Mouse (Mus musculus) gastrocnemius, postnatal 10 days (tissue): ENCODE measurements around the gene Mrpl57. TPM values are rescaled to one million over a fixed set of nuclear protein-coding genes. Genes with fewer than 3 reads are reported as not detected.

ENCODE experiments used
- DNase-seq: peaks from one replicate; pipeline ENCODE4 v3.0.0; 2021; ENCODE audit warnings: mixed read lengths
- microRNA-seq, 2 experiments: library from miRNA; unstranded; fragments of <30 nt; microRNA quantifications; one replicate each; pipeline ENCODE4 v1.2.0; 2021
- total RNA-seq, 2 experiments: library from RNA; stranded (reverse); gene quantifications; 2 replicates each; pipeline ENCODE4 v1.2.3; 2021

Gene Mrpl57
- total RNA-seq, 2 experiments from 2014 or later, result 65.1 to 77.2 TPM

- DNase-seq, result no peak
Measured at GRCm38 (mm10) chr14:57859520-57859919, 33.5 kb downstream of the Mrpl57 start.

GRCm38 (mm10) chr14:57861987-57862412, 36.0 kb downstream of the Mrpl57 start:
- no peak for DNase-seq

GRCm38 (mm10) chr14:57863129-57863528, 37.1 kb downstream of the Mrpl57 start:
- DNase-seq, result no peak

GRCm38 (mm10) chr14:57865256-57865655, 39.2 kb downstream of the Mrpl57 start:
- DNase-seq, result no peak

GRCm38 (mm10) chr14:57866676-57867276, 40.7 kb downstream of the Mrpl57 start:
- DNase-seq, result no peak

GRCm38 (mm10) chr14:57877921-57878320, 51.9 kb downstream of the Mrpl57 start:
- no peak for DNase-seq

Small RNA genes within 50 kb of the gene (microRNA-seq; reads per million reads assigned to microRNA genes)
- gene Mir3077, result 0.32 to 0.50 reads per million in 2 experiments

Other genes with a start within 250 kb of the Mrpl57 start
- gene Xpo4, start 160.8 kb upstream of the Mrpl57 start, total RNA-seq, result 10 to 100 TPM; 12.3 to 17.0 TPM
- gene Gm49361, start 80.1 kb upstream of the Mrpl57 start, total RNA-seq, result not detected
- gene Lats2, start 67.8 kb upstream of the Mrpl57 start, total RNA-seq, result 10 to 100 TPM; 21.7 to 26.7 TPM
- gene Sap18, start 28.1 kb upstream of the Mrpl57 start, total RNA-seq, result 10 to 100 TPM; 54.2 to 56.0 TPM
- gene Ska3, start within 50 bp of the Mrpl57 start, total RNA-seq, result 1 to 10 TPM; 2.3 to 3.0 TPM
- gene Zdhhc20, start 64.0 kb downstream of the Mrpl57 start, total RNA-seq, result 10 to 100 TPM; 15.0 to 19.2 TPM
- gene Micu2, start 173.0 kb downstream of the Mrpl57 start, total RNA-seq, result 10 to 100 TPM; 54.2 to 58.1 TPM
- 1 to 10 TPM; 1.2 to 1.8 TPM for gene Fgf9, start 244.3 kb downstream of the Mrpl57 start, total RNA-seq